Mouse (Mus musculus) spleen, postnatal 36 days (tissue): ENCODE measurements around the gene Vps29.
A peak's percentile ranks its signal among the peaks of the same experiment; 100 is the strongest.

ENCODE experiments used
- DNase-seq, 2 experiments: peaks; one replicate each; pipeline ENCODE4 v3.0.0; 2022; ENCODE audit warnings: low spot score in 2 of 2, mixed read lengths in 1 of 2

Gene Vps29

DNA sequence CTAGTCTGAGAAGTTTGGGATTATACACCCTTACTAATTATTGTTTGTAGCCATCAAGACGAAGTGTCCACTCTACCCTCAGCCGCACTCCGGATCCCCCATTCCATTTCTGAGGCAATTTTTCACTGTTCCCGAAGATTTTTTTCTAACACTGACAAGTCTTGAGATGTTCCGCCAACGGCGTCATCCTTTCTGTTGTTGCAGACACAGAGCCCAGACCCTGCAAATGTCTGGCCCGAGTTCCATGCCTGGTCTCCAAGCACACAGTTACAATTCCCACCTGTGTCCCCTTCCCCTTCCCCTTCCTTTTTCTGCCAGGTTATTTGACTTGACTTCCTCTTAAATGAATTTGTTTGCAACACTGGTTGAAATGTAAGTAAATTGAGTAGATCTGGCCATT is 45.7 kb downstream of the Vps29 start:
- no peak for DNase-seq

GRCm38 (mm10) chr5:122400628-122401302 is 46.6 kb downstream of the Vps29 start:
- DNase-seq = peak in 1 of 2 experiments; percentile 27

DNA sequence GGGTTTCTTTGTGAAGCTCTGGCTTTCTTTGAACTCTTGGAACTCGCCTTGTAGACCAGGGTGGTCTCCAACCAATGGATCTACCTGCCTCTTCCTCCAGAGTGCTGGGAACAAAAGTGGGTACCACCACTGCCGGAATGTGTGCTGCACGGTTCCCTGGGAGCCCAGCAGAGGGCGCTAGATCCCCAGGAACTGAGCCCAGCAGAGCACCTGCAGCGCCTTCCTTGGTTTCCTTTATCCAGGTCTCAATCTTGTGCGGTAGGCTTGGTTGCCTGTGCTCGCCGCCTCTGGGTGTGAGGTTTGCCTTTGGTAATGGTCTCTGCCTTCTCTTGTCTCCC is 47.1 kb downstream of the Vps29 start:
- DNase-seq = peak in 1 of 2 experiments; percentile 27

DNA sequence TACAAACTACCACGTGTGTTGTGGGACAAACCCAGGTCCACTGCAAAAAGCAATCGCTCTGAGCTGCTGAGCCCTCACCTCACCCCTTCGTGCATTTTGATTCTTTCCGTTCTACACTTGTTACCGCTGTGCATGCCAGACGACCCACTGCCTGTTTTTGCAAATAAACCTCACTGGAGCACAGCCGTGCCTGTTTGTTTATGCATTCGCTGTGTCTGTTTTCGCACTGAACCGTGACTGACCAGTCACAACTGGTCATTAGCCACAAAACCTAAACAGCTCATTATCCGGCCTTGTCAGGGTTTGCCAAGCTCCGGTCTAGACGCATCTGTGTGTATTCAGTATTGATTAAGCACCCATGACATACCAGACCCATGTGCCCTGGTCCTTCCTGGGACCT is 48.0 kb downstream of the Vps29 start:
- DNase-seq = no peak

DNA sequence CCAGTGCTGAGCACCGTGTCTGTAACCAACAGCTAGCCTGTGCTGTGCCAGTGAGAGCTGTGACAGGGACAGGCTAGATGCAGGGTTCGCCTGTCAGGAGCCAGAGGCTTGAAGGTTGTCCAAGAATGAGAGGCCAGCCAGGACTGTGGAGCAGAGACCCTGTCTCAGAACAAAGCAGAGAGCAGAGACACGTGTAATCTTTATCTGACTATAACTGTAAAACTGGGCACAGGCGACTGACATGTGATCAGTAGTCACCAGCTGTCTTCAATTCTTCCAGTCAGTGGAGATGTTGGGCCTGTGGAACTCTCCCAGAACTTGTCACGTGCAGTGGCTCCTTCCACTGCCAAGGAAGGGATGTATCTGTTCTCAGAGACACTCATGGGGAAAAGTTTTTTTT is 48.6 kb downstream of the Vps29 start:
- DNase-seq = no peak

- DNase-seq = no peak
Observed at GRCm38 (mm10) chr5:122403362-122403761, 49.2 kb downstream of the Vps29 start.

- no peak for DNase-seq
Observed at GRCm38 (mm10) chr5:122405537-122405936, 51.4 kb downstream of the Vps29 start.

- no peak for DNase-seq
Observed at GRCm38 (mm10) chr5:122409692-122410645, 55.8 kb downstream of the Vps29 start.

- DNase-seq = no peak
Observed at GRCm38 (mm10) chr5:122411892-122412291, 57.7 kb downstream of the Vps29 start.

- no peak for DNase-seq
Observed at GRCm38 (mm10) chr5:122412826-122413225, 58.7 kb downstream of the Vps29 start.

DNA sequence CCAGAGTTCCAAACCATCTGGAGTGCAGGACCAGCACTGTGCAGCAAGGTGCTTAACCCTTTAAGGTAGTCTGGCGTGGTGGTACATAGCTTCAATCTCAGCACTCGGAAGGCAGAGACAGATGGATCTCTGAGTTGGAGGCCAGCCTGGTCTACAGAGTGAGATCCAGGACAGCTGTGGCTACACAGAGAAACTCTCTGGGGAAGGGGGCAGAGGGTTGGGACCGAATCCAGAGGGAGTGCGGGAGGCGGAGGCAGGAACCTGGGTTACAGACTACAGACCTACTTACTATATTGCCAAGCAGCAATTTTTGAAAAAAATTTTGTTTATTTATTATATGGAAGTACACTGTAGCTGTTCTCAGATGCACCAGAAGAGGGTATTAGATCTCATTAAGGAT is 60.2 kb downstream of the Vps29 start:
- no peak for DNase-seq
